Mouse (Mus musculus) liver, postnatal 0 days (tissue): ENCODE measurements at regions not wholly inside any gene's neighbourhood (a gene's known extent, or its start where the extent isn't known, plus 50 kb on each side); places are given as distances from the start of the nearest gene placed in this dataset.

Experiments used
- CTCF ChIP-seq: sonication (generic); IDR thresholded peaks from 2 replicates; pipeline ENCODE4 v1.5.1; 2016; ENCODE audit warnings: antibody characterized with exemption, low read depth
- EP300 ChIP-seq: IDR thresholded peaks from 2 replicates; pipeline ENCODE4 v1.6.1; 2016; ENCODE audit warnings: antibody characterized with exemption, low read depth, mild to moderate bottlenecking

DNA sequence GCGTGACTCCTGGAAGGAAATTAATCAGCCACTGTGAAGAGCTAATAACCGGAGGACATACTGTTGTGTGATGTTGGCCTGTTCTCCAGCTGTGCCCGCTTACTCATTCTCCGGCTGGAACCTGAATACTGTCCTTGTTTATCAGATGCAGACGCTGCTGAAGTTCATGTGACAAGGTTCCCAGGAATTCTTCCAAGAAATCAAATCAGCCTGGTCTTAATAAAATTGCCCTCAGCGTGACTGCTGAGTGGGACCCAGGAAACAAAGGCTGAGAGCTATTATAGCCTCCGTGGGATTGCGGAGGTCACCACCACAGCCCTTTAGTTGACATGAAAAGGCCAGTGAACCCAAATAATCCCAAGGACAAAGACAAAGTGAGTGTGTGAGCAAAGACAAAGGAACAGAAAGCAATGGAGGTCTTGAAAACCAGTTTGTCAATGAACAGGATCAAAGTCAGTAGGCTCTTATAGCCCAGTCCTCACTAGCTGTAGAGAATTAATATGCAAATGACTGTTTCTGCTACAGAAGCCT is 460.9 kb upstream of the Intu start:
- TF ChIP-seq CTCF: no peak
- TF ChIP-seq EP300: no peak
